Mouse (Mus musculus) CH12.LX (cell line): Measurements from ENCODE around the gene Zfp800.

Experiments used
- CHD1 ChIP-seq: IDR thresholded peaks from 2 replicates; pipeline ENCODE4 v1.6.1; 2012; ENCODE audit warnings: low read depth, low read length, improper control_type of control experiment, inconsistent platforms
- EP300 ChIP-seq: IDR thresholded peaks from 2 replicates; pipeline ENCODE4 v1.6.1; 2011; ENCODE audit warnings: low read length, improper control_type of control experiment
- POLR2A ChIP-seq: IDR thresholded peaks from 2 replicates; pipeline ENCODE4 v1.6.1; 2011; ENCODE audit warnings: low read depth, mild to moderate bottlenecking, improper control_type of control experiment, low read length

DNA sequence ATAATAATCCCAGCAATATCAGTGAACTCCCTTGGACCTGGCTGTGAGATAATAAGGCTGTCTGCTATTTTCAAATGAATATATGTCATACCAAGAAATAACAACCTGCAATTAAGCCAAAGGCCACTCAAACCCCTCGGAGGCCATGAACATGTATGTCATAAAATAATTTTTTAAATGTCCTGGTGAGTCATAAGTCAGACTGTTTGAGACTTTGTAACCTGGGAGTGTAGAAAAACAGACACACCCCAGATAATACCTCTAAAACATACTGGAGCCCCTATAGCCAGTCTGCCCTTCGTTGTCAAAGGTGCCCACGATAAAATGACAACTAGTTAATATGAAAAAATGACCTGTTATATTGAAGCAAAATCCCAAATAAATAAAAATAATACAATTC lies 8.8 kb downstream of the Zfp800 start:
- no peak for TF ChIP-seq EP300
- no peak for TF ChIP-seq CHD1
- no peak for TF ChIP-seq POLR2A
